Mouse (Mus musculus): Measurements from ENCODE around the gene Rnf216. TPM values are rescaled to one million over a fixed set of nuclear protein-coding genes. Genes with fewer than 3 reads are reported as not detected.

Gene Rnf216
- total and polyA plus RNA-seq, 3 experiments = 16.4 to 123 (median 30.8) TPM

- H3K27ac ChIP-seq (ENCODE audit: control insufficient read depth, low read depth, low read length) = no peak overlapping the region
- H3K9me3 ChIP-seq (replicated peaks; ENCODE audit: insufficient read depth, low read length) = no peaks in the 10 kb centered on the region
- H3K4me1 ChIP-seq (ENCODE audit: control insufficient read depth in 1 of 2, insufficient read depth in 2 of 2, low read length in 2 of 2) = peaks cover 2 to 12% of the 10 kb centered on the region in 2 experiments; a peak in 2 of 4 replicates
- peaks cover 0 to 14% of the 10 kb centered on the region in 2 experiments; a peak in 2 of 4 replicates for H3K36me3 ChIP-seq (ENCODE audit: control insufficient read depth in 1 of 2, insufficient read depth in 2 of 2, low read length in 2 of 2)
- H3K79me2 ChIP-seq (ENCODE audit: control insufficient read depth, insufficient read depth, low read length, poor library complexity) = no peaks in the 10 kb centered on the region
- DNase-seq (ENCODE audit: low read depth, low spot score) = peak; percentile 84
- peaks cover 1 to 3% of the 10 kb centered on the region in 2 experiments; a peak in 3 of 4 replicates for H3K27me3 ChIP-seq (ENCODE audit: control insufficient read depth in 1 of 2, insufficient read depth in 2 of 2, low read length in 2 of 2)
- no peak overlapping the region for H3K9ac ChIP-seq (ENCODE audit: control insufficient read depth, low read depth, low read length, poor library complexity, severe bottlenecking)
- no peak overlapping the region for H3K4me3 ChIP-seq (ENCODE audit: control insufficient read depth in 1 of 2, insufficient read depth in 1 of 2, low read depth in 2 of 2, low read length in 2 of 2)
- peak; percentile 87 for TF ChIP-seq TCF12 (IDR thresholded peaks at IDR 0.05; ENCODE audit: low read depth, low read length)
- no peak for TF ChIP-seq MYB (IDR thresholded peaks at IDR 0.05; ENCODE audit: low read depth, low read length)
- no peak for TF ChIP-seq CHD1 (IDR thresholded peaks at IDR 0.05; ENCODE audit: low read depth, low read length)
- TF ChIP-seq KAT2A (conservative IDR thresholded peaks at IDR 0.05; ENCODE audit: low read depth, low read length) = no peak
- TF ChIP-seq USF1 (IDR thresholded peaks at IDR 0.05; ENCODE audit: low read depth, low read length) = no peak
- peak; percentile 50; the same call in 1 of the 2 replicates for TF ChIP-seq MYC (IDR thresholded peaks at IDR 0.05; ENCODE audit: low read depth, low read length)
- no peak for TF ChIP-seq POLR2A (IDR thresholded peaks at IDR 0.05; ENCODE audit: control insufficient read depth in 1 of 2, insufficient read depth in 1 of 2, low read depth in 1 of 2, low read length in 2 of 2, poor library complexity in 1 of 2)
- peak; percentile 97 for TF ChIP-seq MAFK (IDR thresholded peaks at IDR 0.05; ENCODE audit: borderline replicate concordance, low read depth, low read length)
- peak; percentile 85 for TF ChIP-seq MAZ (IDR thresholded peaks at IDR 0.05; ENCODE audit: low read depth, low read length)
- no peak for TF ChIP-seq NRF1 (IDR thresholded peaks at IDR 0.05; ENCODE audit: insufficient read depth, low read depth, low read length, poor library complexity, severe bottlenecking)
- TF ChIP-seq ETS1 (IDR thresholded peaks at IDR 0.05; ENCODE audit: low read depth, low read length) = peak; percentile 88
- no peak for TF ChIP-seq USF2 (IDR thresholded peaks at IDR 0.05; ENCODE audit: borderline replicate concordance in 1 of 2, insufficient read depth in 1 of 2, low read depth in 1 of 2, low read length in 2 of 2)
- no peak; the same call in 1 of the 2 replicates for TF ChIP-seq MAX (IDR thresholded peaks at IDR 0.05; ENCODE audit: low read length)
- no peak for TF ChIP-seq CHD2 (IDR thresholded peaks at IDR 0.05; ENCODE audit: low read length)
- TF ChIP-seq SMC3 (IDR thresholded peaks at IDR 0.05; ENCODE audit: low read depth, low read length) = no peak; the same call in 1 of the 2 replicates
- no peak for TF ChIP-seq NELFE (IDR thresholded peaks at IDR 0.05; ENCODE audit: low read depth, low read length)
- no peak for TF ChIP-seq ZMIZ1 (IDR thresholded peaks at IDR 0.05; ENCODE audit: low read depth, low read length)
- TF ChIP-seq HCFC1 (IDR thresholded peaks at IDR 0.05; ENCODE audit: low read depth, low read length) = no peak
- no peak for TF ChIP-seq UBTF (IDR thresholded peaks at IDR 0.05; ENCODE audit: borderline replicate concordance, insufficient read depth, low read depth, low read length)
- no peak for TF ChIP-seq POLR2AphosphoS2 (IDR thresholded peaks at IDR 0.05; ENCODE audit: low read length)
- no peak for TF ChIP-seq ZKSCAN1 (IDR thresholded peaks at IDR 0.05; ENCODE audit: low read depth, low read length)
- no peak for TF ChIP-seq RAD21 (IDR thresholded peaks at IDR 0.05; ENCODE audit: low read depth, low read length)
- TF ChIP-seq MXI1 (IDR thresholded peaks at IDR 0.05; ENCODE audit: low read depth, low read length) = peak; percentile 46; the same call in 1 of the 2 replicates
- 0 out of 2 replicates have a peak, but pooled peaks have one; percentile 38 for TF ChIP-seq JUND (IDR thresholded peaks at IDR 0.05; ENCODE audit: low read depth, low read length)
- TF ChIP-seq SIN3A (IDR thresholded peaks at IDR 0.05; ENCODE audit: low read length) = peak; percentile 82
- peak; percentile 82 for TF ChIP-seq BHLHE40 (IDR thresholded peaks at IDR 0.05; ENCODE audit: borderline replicate concordance, low read depth, low read length)
- peak; percentile 91 for TF ChIP-seq EP300 (IDR thresholded peaks at IDR 0.05; ENCODE audit: low read depth in 1 of 2, low read length in 2 of 2)
- TF ChIP-seq TBP (IDR thresholded peaks at IDR 0.05; ENCODE audit: low read depth, low read length) = no peak
- peak; percentile 57; the same call in 1 of the 2 replicates for TF ChIP-seq TAL1 (IDR thresholded peaks at IDR 0.05; ENCODE audit: low read length)
- peak; percentile 87 for TF ChIP-seq E2F4 (IDR thresholded peaks at IDR 0.05; ENCODE audit: borderline replicate concordance, low read depth, low read length)
- TF ChIP-seq POLR2AphosphoS5 (IDR thresholded peaks at IDR 0.05; ENCODE audit: borderline replicate concordance, low read depth, low read length) = no peak
- TF ChIP-seq GABPA (IDR thresholded peaks at IDR 0.05; ENCODE audit: low read depth, low read length) = no peak
- TF ChIP-seq ELF1 (IDR thresholded peaks at IDR 0.05; ENCODE audit: low read depth, low read length) = peak; percentile 45; the same call in 1 of the 2 replicates
- peak; percentile 97 for TF ChIP-seq GATA1 (IDR thresholded peaks at IDR 0.05; ENCODE audit: low read depth, low read length)
- no peak for TF ChIP-seq CTCF (IDR thresholded peaks at IDR 0.05 in 2 of 3, conservative IDR thresholded peaks at IDR 0.05 in 1 of 3; ENCODE audit: control insufficient read depth in 1 of 3, insufficient read depth in 1 of 3, low read depth in 2 of 3, low read length in 3 of 3, poor library complexity in 1 of 3, severe bottlenecking in 1 of 3)
- TF ChIP-seq RCOR1 (IDR thresholded peaks at IDR 0.05; ENCODE audit: low read depth, low read length) = peak; percentile 100
Observed at GRCm38 (mm10) chr5:143132935-143133514, 20.2 kb upstream of the Rnf216 start.
